Mouse (Mus musculus): ENCODE data around the gene Fgfr4. TPM values are rescaled to one million over a fixed set of nuclear protein-coding genes. Genes with fewer than 3 reads are reported as not detected.

Fgfr4 gene
- not detected for polyA plus RNA-seq (2014; fragmentation: Illumina TruSeq; extraction: RNeasy Lipid Tissue Mini Kit (QIAGEN cat#74804); ENCODE audit: low replicate concordance)

GRCm38 (mm10) chr13:55152621-55153415 is at the start of gene Fgfr4:
TSS of gene Fgfr4 (plus strand) at chr13:55152640.

GRCm38 (mm10) chr13:55105045-55105952 is 47.1 kb upstream of the Fgfr4 start, which contains the start of gene Zfp346:
TSS of gene Zfp346 (plus strand) at chr13:55105311.

GRCm38 (mm10) chr13:55133448-55133847 is 19.0 kb upstream of the Fgfr4 start, which contains the start of gene Gm17617:
TSS of gene Gm17617 (minus strand) at chr13:55133548.

GRCm38 (mm10) chr13:55209649-55210192 is 57.3 kb downstream of the Fgfr4 start, which contains the start of gene Nsd1:
TSS of gene Nsd1 (plus strand) at chr13:55209782.

Other genes starting within 250 kb of the Fgfr4 start
- not detected for gene Unc5a, start 203.2 kb upstream of the Fgfr4 start, polyA plus RNA-seq (2014; fragmentation: Illumina TruSeq; extraction: RNeasy Lipid Tissue Mini Kit (QIAGEN cat#74804); ENCODE audit: low replicate concordance)
- gene Hk3, start 131.3 kb upstream of the Fgfr4 start, polyA plus RNA-seq (2014; fragmentation: Illumina TruSeq; extraction: RNeasy Lipid Tissue Mini Kit (QIAGEN cat#74804); ENCODE audit: low replicate concordance), result not detected
- gene Uimc1, start 52.3 kb upstream of the Fgfr4 start, polyA plus RNA-seq (2014; fragmentation: Illumina TruSeq; extraction: RNeasy Lipid Tissue Mini Kit (QIAGEN cat#74804); ENCODE audit: low replicate concordance), result 41.0 TPM
- gene Zfp346, start 47.3 kb upstream of the Fgfr4 start, polyA plus RNA-seq (2014; fragmentation: Illumina TruSeq; extraction: RNeasy Lipid Tissue Mini Kit (QIAGEN cat#74804); ENCODE audit: low replicate concordance), result 4.2 TPM
- gene Gm17617, start 19.1 kb upstream of the Fgfr4 start, polyA plus RNA-seq (2014; fragmentation: Illumina TruSeq; extraction: RNeasy Lipid Tissue Mini Kit (QIAGEN cat#74804); ENCODE audit: low replicate concordance), result not detected
- gene Nsd1, start 57.1 kb downstream of the Fgfr4 start, polyA plus RNA-seq (2014; fragmentation: Illumina TruSeq; extraction: RNeasy Lipid Tissue Mini Kit (QIAGEN cat#74804); ENCODE audit: low replicate concordance), result 67.2 TPM
- 12.0 TPM for gene Prelid1, start 167.9 kb downstream of the Fgfr4 start, polyA plus RNA-seq (2014; fragmentation: Illumina TruSeq; extraction: RNeasy Lipid Tissue Mini Kit (QIAGEN cat#74804); ENCODE audit: low replicate concordance)
- 13.8 TPM for gene Rab24, start 169.3 kb downstream of the Fgfr4 start, polyA plus RNA-seq (2014; fragmentation: Illumina TruSeq; extraction: RNeasy Lipid Tissue Mini Kit (QIAGEN cat#74804); ENCODE audit: low replicate concordance)
- gene Mxd3, start 177.2 kb downstream of the Fgfr4 start, polyA plus RNA-seq (2014; fragmentation: Illumina TruSeq; extraction: RNeasy Lipid Tissue Mini Kit (QIAGEN cat#74804); ENCODE audit: low replicate concordance), result 0.30 TPM
- 30.2 TPM for gene Lman2, start 210.1 kb downstream of the Fgfr4 start, polyA plus RNA-seq (2014; fragmentation: Illumina TruSeq; extraction: RNeasy Lipid Tissue Mini Kit (QIAGEN cat#74804); ENCODE audit: low replicate concordance)
- gene Rgs14, start 217.1 kb downstream of the Fgfr4 start, polyA plus RNA-seq (2014; fragmentation: Illumina TruSeq; extraction: RNeasy Lipid Tissue Mini Kit (QIAGEN cat#74804); ENCODE audit: low replicate concordance), result not detected
- gene Slc34a1, start 245.5 kb downstream of the Fgfr4 start, polyA plus RNA-seq (2014; fragmentation: Illumina TruSeq; extraction: RNeasy Lipid Tissue Mini Kit (QIAGEN cat#74804); ENCODE audit: low replicate concordance), result not detected